Mouse (Mus musculus) T-helper 1 cell (primary cell): ENCODE measurements around the gene R3hdm4.

Experiments
- in situ Hi-C: fragments of 300-600 bp; cut with MboI, MseI; formaldehyde crosslinking; loops from one replicate; pipeline ENCODE4 v1.15.1; 2025; ENCODE audit warnings: high pct_unique_total_duplicates

The R3hdm4 gene

GRCm38 (mm10) chr10:79926491-79927323, 5.7 kb upstream of the R3hdm4 start, which contains the start of gene Arid3a:
Gene Arid3a, plus strand, starts transcription at chr10:79927043.
- in situ Hi-C loops: loop anchor here (5.0 kb wide), 1 partner anchor 91 kb away; the partner anchor contains the start of gene Arhgap45

- in situ Hi-C loops: loop anchor here (5.0 kb wide), 1 partner anchor 91 kb away; the partner anchor contains the start of gene Arhgap45
Observed at GRCm38 (mm10) chr10:79925785-79926490, 4.9 kb upstream of the R3hdm4 start.

- in situ Hi-C loops: loop anchor here (5.0 kb wide), 1 partner anchor 92 kb away; the partner anchor contains the start of gene Arhgap45
Observed at GRCm38 (mm10) chr10:79924998-79925784, 4.2 kb upstream of the R3hdm4 start.

- in situ Hi-C loops: no loop called here
Observed at GRCm38 (mm10) chr10:79921572-79921971, 564 bp upstream of the R3hdm4 start.

GRCm38 (mm10) chr10:79920056-79920890, 735 bp downstream of the R3hdm4 start:
- in situ Hi-C loops: no loop called here

- in situ Hi-C loops: loop anchor here (10.0 kb wide), 1 partner anchor 1345 kb away; the partner anchor contains the start of gene Ilvbl
Observed at GRCm38 (mm10) chr10:79919251-79919849, 1.7 kb downstream of the R3hdm4 start.

GRCm38 (mm10) chr10:79918231-79919078, 2.6 kb downstream of the R3hdm4 start:
- in situ Hi-C loops: loop anchor here (10.0 kb wide), 1 partner anchor 1344 kb away; the partner anchor contains the start of gene Ilvbl

- in situ Hi-C loops: loop anchor here (10.0 kb wide), 1 partner anchor 1343 kb away; the partner anchor contains the start of gene Ilvbl
Observed at GRCm38 (mm10) chr10:79917532-79918100, 3.4 kb downstream of the R3hdm4 start.

GRCm38 (mm10) chr10:79916808-79917531, 4.0 kb downstream of the R3hdm4 start, which contains the start of gene Kiss1r:
Gene Kiss1r, plus strand, starts transcription at chr10:79916971.
- in situ Hi-C loops: loop anchor here (10.0 kb wide), 1 partner anchor 1342 kb away; the partner anchor contains the start of gene Ilvbl

GRCm38 (mm10) chr10:79916081-79916480, 4.9 kb downstream of the R3hdm4 start:
- in situ Hi-C loops: loop anchor here (10.0 kb wide), 1 partner anchor 1341 kb away; the partner anchor contains the start of gene Ilvbl

- in situ Hi-C loops: loop anchor here (10.0 kb wide), 1 partner anchor 1340 kb away; the partner anchor contains the start of gene Ilvbl
Observed at GRCm38 (mm10) chr10:79914948-79915596, 5.9 kb downstream of the R3hdm4 start.

- in situ Hi-C loops: loop anchor here (10.0 kb wide), 1 partner anchor 1340 kb away; the partner anchor contains the start of gene Ilvbl
Observed at GRCm38 (mm10) chr10:79914131-79914947, 6.7 kb downstream of the R3hdm4 start.

GRCm38 (mm10) chr10:79912412-79912811, 8.6 kb downstream of the R3hdm4 start:
- in situ Hi-C loops: loop anchor here (10.0 kb wide), 1 partner anchor 1338 kb away; the partner anchor contains the start of gene Ilvbl

- in situ Hi-C loops: loop anchor here (10.0 kb wide), 1 partner anchor 1336 kb away; the partner anchor contains the start of gene Ilvbl
Observed at GRCm38 (mm10) chr10:79910556-79910955, 10.5 kb downstream of the R3hdm4 start, which contains the start of gene Gm26602. Gene Gm26602, plus strand, starts transcription at chr10:79910856.

GRCm38 (mm10) chr10:79909092-79909922, 11.7 kb downstream of the R3hdm4 start:
- in situ Hi-C loops: no loop called here
